Mouse (Mus musculus) ES-E14 (cell line): ENCODE measurements around the gene Ppp1r15a. TPM values are rescaled to one million over a fixed set of nuclear protein-coding genes. Genes with fewer than 3 reads are reported as not detected.

Experiments
- DNase-seq: peaks from one replicate; pipeline ENCODE4 v3.0.0-alpha.2; 2013; ENCODE audit warnings: low read depth, low spot score
- H3K27ac ChIP-seq: 2 replicates; pipeline ENCODE4 v1.5.1; 2012; ENCODE audit warnings: low read depth, mild to moderate bottlenecking, low read length, moderate library complexity, mixed read lengths; ENCODE audit not compliant: poor library complexity, insufficient read depth, severe bottlenecking
- H3K36me3 ChIP-seq: 2 replicates; pipeline ENCODE4 v1.6.1; 2012; ENCODE audit warnings: mild to moderate bottlenecking, low read length, moderate library complexity, mixed read lengths; ENCODE audit not compliant: control insufficient read depth, poor library complexity, insufficient read depth, severe bottlenecking
- H3K4me1 ChIP-seq, 2 experiments: fragments of 150-350 bp in 1 of 2; sonication (generic) in 1 of 2; 2 replicates each; pipeline ENCODE4 v1.6.1; 2012; ENCODE audit warnings: low read length in 2 of 2, mild to moderate bottlenecking in 1 of 2, mixed read lengths in 1 of 2; ENCODE audit not compliant: control insufficient read depth in 2 of 2, insufficient read depth in 2 of 2, poor library complexity in 1 of 2
- H3K4me3 ChIP-seq, 2 experiments: fragments of 150-350 bp in 1 of 2; sonication (generic) in 1 of 2; 2 replicates each; pipeline ENCODE4 v1.5.1; 2012; ENCODE audit warnings: low read length in 2 of 2, low read depth in 1 of 2, mild to moderate bottlenecking in 1 of 2, mixed read lengths in 1 of 2; ENCODE audit not compliant: insufficient read depth in 1 of 2, poor library complexity in 1 of 2, severe bottlenecking in 1 of 2
- H3K9ac ChIP-seq: 2 replicates; pipeline ENCODE4 v1.6.1; 2012; ENCODE audit warnings: low read depth, mild to moderate bottlenecking, low read length, mixed read lengths; ENCODE audit not compliant: poor library complexity, insufficient read depth, severe bottlenecking
- H3K9me3 ChIP-seq: fragments of 150-350 bp; sonication (generic); 2 replicates; pipeline ENCODE4 v1.6.1; 2012; ENCODE audit warnings: low read depth, mild to moderate bottlenecking, low read length; ENCODE audit not compliant: control insufficient read depth, insufficient read depth
- CHD2 ChIP-seq: IDR thresholded peaks from 2 replicates; pipeline ENCODE4 v1.6.1; 2014; ENCODE audit warnings: mild to moderate bottlenecking, low read depth, low read length, inconsistent platforms
- HCFC1 ChIP-seq: IDR thresholded peaks from 2 replicates; pipeline ENCODE4 v1.6.1; 2012; ENCODE audit warnings: low read length, inconsistent platforms, borderline replicate concordance; ENCODE audit not compliant: insufficient read depth
- MAFK ChIP-seq: IDR thresholded peaks from 2 replicates; pipeline ENCODE4 v1.6.1; 2014; ENCODE audit warnings: mild to moderate bottlenecking, low read depth, low read length, inconsistent platforms; ENCODE audit not compliant: insufficient read depth
- ZC3H11A ChIP-seq: IDR thresholded peaks from 2 replicates; pipeline ENCODE4 v1.6.1; 2012; ENCODE audit warnings: low read depth, mild to moderate bottlenecking, inconsistent platforms, low read length, borderline replicate concordance
- ZNF384 ChIP-seq: IDR thresholded peaks from 2 replicates; pipeline ENCODE4 v1.6.1; 2012; ENCODE audit warnings: low read depth, low read length, inconsistent platforms
- in situ Hi-C, 2 experiments: fragments of 600-800 bp; cut with MboI; formaldehyde crosslinking; loops; one replicate each; pipeline ENCODE4 v1.15.1; 2025; ENCODE audit warnings: low sequenced_read_pairs in 2 of 2, inconsistent platforms in 1 of 2; ENCODE audit not compliant: unreplicated experiment in 2 of 2
- total RNA-seq: library from RNA; depleted of rRNA; stranded (reverse); fragments of 300-350 nt; gene quantifications from 2 replicates; pipeline ENCODE4 v1.2.3, GENCODE M21; 2012

The Ppp1r15a gene
- total RNA-seq, 1 experiment = 37.9 TPM

DNA sequence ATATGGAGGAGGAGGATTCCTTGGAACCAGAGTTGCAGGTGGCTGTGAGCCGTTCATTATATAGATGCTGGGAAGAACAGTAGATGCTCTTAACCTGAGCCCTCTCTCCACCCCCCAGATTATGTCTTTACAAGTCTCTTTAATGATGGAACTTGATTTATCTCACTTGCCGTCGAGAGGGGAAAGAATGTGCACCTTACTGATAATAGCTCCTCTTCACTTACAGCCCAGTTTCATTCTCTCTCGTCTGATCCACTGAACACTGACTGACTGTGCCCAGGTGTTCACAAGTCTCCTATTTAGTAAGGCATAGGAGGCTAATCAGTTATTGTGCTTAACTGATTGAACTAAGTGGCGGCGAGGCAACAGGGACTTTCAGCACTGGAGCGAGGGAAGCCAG lies 36.5 kb downstream of the Ppp1r15a start:
- Histone ChIP-seq H3K27ac (no peak overlapping the region), H3K4me3 (no peak overlapping the region), H3K9ac (no peak overlapping the region), H3K36me3 (peaks cover 13% of the 10 kb centered on the region; the same call in 1 of the 2 replicates), H3K4me1 (peaks cover 6 to 16% of the 10 kb centered on the region in 2 experiments; a peak in 3 of 4 replicates), H3K9me3 (no peaks in the 10 kb centered on the region)
- no peak for DNase-seq
- in situ Hi-C loops = no loop called here
- TF ChIP-seq HCFC1 (no peak), ZC3H11A (no peak), CHD2 (no peak), ZNF384 (no peak), MAFK (no peak)

DNA sequence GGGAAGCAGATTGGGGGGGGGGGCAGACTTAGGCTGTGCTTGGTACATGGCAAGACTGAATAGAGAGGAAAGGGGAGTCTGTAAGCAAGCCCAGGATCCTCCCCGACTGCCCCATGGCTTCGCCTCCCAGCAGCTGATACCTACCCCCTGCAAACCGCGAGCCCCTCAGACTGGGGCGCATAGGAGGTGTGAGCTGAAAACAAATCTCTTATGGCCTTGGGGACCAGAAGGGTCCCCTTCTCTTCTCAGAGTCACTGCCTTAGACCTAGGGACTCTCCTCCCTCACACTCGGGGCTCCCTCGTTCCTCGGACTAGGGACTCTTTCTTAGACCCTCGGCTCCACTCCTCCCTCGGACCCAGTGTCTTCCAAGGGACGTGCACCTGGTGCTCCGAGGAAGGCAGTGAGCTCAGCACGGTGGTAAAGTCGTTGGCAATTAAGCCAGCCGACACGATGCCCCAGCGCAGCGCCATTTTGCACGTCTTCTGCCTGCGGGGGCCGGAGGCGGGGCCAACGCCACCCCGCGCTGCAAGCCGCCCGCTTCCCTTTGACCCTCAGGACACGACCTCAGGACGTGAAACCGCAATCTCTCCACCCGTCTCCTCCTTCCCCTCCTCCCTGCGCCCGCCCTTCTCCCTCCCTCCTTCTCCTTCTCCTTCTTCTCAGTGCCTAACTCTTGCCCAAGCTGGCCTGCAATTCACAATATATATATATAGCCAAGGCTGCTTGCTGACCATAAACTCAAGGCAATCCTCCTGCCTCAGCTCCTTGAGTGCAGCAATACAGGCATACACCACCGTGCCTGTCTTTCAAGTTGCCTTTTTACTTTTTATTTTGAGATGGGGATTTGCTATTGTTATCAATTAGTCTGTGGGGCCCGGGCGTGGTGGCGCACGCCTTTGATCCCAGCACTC lies 37.5 kb downstream of the Ppp1r15a start, which contains the start of gene Dhdh:
Gene Dhdh (minus strand): TSS at position 513 of the 912 bp plus-strand sequence.
- DNase-seq = no peak
- H3K9me3 ChIP-seq = no peaks in the 10 kb centered on the region
- peaks cover 6 to 14% of the 10 kb centered on the region in 2 experiments; a peak in 3 of 4 replicates for H3K4me1 ChIP-seq
- peak within 1 kb of the TSS; percentile 76; the same call in 1 of the 2 replicates for H3K27ac ChIP-seq
- TF ChIP-seq CHD2 = no peak
- no peak for TF ChIP-seq ZC3H11A
- TF ChIP-seq HCFC1 = no peak
- TF ChIP-seq ZNF384 = no peak
- TF ChIP-seq MAFK = no peak
- peak within 1 kb of the TSS; percentile 85 to 97 for H3K4me3 ChIP-seq
- peaks cover 13% of the 10 kb centered on the region; the same call in 1 of the 2 replicates for H3K36me3 ChIP-seq
- H3K9ac ChIP-seq = peak within 1 kb of the TSS; percentile 92
- in situ Hi-C loops = no loop called here

- Histone ChIP-seq H3K9ac (peak overlapping the region; percentile 77), H3K36me3 (peaks cover 9% of the 10 kb centered on the region; the same call in 1 of the 2 replicates), H3K4me3 (peak overlapping the region; percentile 85 to 97), H3K27ac (no peak overlapping the region), H3K4me1 (peaks cover 6 to 14% of the 10 kb centered on the region in 2 experiments; a peak in 3 of 4 replicates), H3K9me3 (no peaks in the 10 kb centered on the region)
- TF ChIP-seq CHD2 = no peak
- no peak for TF ChIP-seq HCFC1
- TF ChIP-seq ZC3H11A = no peak
- no peak for TF ChIP-seq ZNF384
- TF ChIP-seq MAFK = no peak
- DNase-seq = no peak
- in situ Hi-C loops = no loop called here
Observed at GRCm38 (mm10) chr7:45487861-45488292, 38.2 kb downstream of the Ppp1r15a start.

GRCm38 (mm10) chr7:45486761-45487415 lies 39.2 kb downstream of the Ppp1r15a start, which contains the start of gene Gm45808:
Gene Gm45808, minus strand, starts transcription at chr7:45486811.
- in situ Hi-C loops = no loop called here
- H3K9ac ChIP-seq = peak within 1 kb of the TSS; percentile 15; the same call in 1 of the 2 replicates
- H3K4me1 ChIP-seq = peaks cover 6 to 14% of the 10 kb centered on the region in 2 experiments; a peak in 3 of 4 replicates
- no peaks in the 10 kb centered on the region for H3K9me3 ChIP-seq
- no peak for DNase-seq
- no peak for TF ChIP-seq CHD2
- no peak for TF ChIP-seq HCFC1
- no peak for TF ChIP-seq MAFK
- TF ChIP-seq ZNF384 = no peak
- no peak for TF ChIP-seq ZC3H11A
- H3K4me3 ChIP-seq = peak within 1 kb of the TSS in 1 of 2 experiments; percentile 97; a peak in 1 of 4 replicates
- H3K36me3 ChIP-seq = peaks cover 9% of the 10 kb centered on the region; the same call in 1 of the 2 replicates
- H3K27ac ChIP-seq = no peak within 1 kb of the TSS
